Mouse (Mus musculus) intestine, embryonic 15.5 days (tissue): ENCODE data around the gene Casq2. TPM values are rescaled to one million over a fixed set of nuclear protein-coding genes. Genes with fewer than 3 reads are reported as not detected.
A peak's percentile ranks its signal among the peaks of the same experiment; 100 is the strongest.

Experiments used
- ATAC-seq: fragments of 200-750 bp; cut with Nextera tagmentation; 2 replicates; pipeline ENCODE4 v1.8.0; 2017; ENCODE audit warnings: moderate TSS enrichment, moderate library complexity
- H3K27ac ChIP-seq: fragments of 300-500 bp; sonication (generic); 2 replicates; pipeline ENCODE4 v1.5.1; 2015; ENCODE audit warnings: mild to moderate bottlenecking, inconsistent platforms
- H3K27me3 ChIP-seq: fragments of 300-500 bp; sonication (generic); replicated peaks from 2 replicates; pipeline ENCODE4 v1.6.1; 2015; ENCODE audit warnings: inconsistent platforms
- H3K36me3 ChIP-seq: fragments of 300-500 bp; sonication (generic); 2 replicates; pipeline ENCODE4 v1.6.1; 2015; ENCODE audit warnings: inconsistent platforms
- H3K4me1 ChIP-seq: fragments of 300-500 bp; sonication (generic); replicated peaks from 2 replicates; pipeline ENCODE4 v1.6.1; 2015; ENCODE audit warnings: inconsistent platforms
- H3K4me2 ChIP-seq: fragments of 300-500 bp; sonication (generic); replicated peaks from 2 replicates; pipeline ENCODE4 v1.6.1; 2015; ENCODE audit warnings: mild to moderate bottlenecking, inconsistent platforms
- H3K4me3 ChIP-seq: fragments of 300-500 bp; sonication (generic); replicated peaks from 2 replicates; pipeline ENCODE4 v1.5.1; 2015; ENCODE audit warnings: inconsistent platforms
- H3K9ac ChIP-seq: fragments of 300-500 bp; sonication (generic); 2 replicates; pipeline ENCODE4 v1.6.1; 2015; ENCODE audit warnings: inconsistent platforms
- H3K9me3 ChIP-seq: fragments of 300-500 bp; sonication (generic); 2 replicates; pipeline ENCODE4 v1.6.1; 2016; ENCODE audit warnings: inconsistent platforms
- WGBS: fragments of 180-500 bp; shearing (Covaris S2); methylation state at CpG from one replicate; pipeline ENCODE4 v1.1.7; 2015; 5-methylcytosine and 5-hydroxymethylcytosine counted together
- polyA plus RNA-seq: library from polyadenylated mRNA; unstranded; fragments of >200 nt; fragmentation: Nextera tagmentation; extraction: Ambion mirVana; gene quantifications from 2 replicates; pipeline ENCODE4 v1.2.1, GENCODE M21; 2015

The Casq2 gene
- polyA plus RNA-seq, 1 experiment from 2014 or later: 1.7 TPM

DNA sequence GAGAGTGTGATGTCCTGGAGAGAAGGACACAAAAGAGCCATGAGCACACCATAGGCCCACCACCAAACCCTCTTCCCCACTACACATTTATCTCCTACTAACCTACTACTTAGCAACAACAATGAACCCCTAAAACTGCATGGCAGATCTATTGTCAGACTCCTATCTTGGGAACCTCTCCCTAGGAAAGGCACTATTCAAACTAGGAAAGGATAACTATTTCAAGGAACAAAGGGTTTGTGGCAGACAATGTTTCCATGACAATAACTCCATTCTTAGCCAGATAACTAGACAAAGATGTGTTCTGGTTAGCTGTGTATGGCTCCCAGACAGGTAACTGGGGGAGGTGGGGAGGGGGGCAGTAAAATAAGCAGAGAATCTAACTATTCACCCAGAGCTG, 104.4 kb downstream of the Casq2 start:
- Histone ChIP-seq H3K9me3 (no peaks in the 10 kb centered on the region), H3K9ac (no peak overlapping the region), H3K4me2 (no peak overlapping the region), H3K36me3 (peaks cover 13% of the 10 kb centered on the region; the same call in 1 of the 2 replicates), H3K27ac (no peak overlapping the region), H3K4me1 (peaks cover 36% of the 10 kb centered on the region), H3K4me3 (no peak overlapping the region), H3K27me3 (no peaks in the 10 kb centered on the region)
- ATAC-seq: no peak

DNA sequence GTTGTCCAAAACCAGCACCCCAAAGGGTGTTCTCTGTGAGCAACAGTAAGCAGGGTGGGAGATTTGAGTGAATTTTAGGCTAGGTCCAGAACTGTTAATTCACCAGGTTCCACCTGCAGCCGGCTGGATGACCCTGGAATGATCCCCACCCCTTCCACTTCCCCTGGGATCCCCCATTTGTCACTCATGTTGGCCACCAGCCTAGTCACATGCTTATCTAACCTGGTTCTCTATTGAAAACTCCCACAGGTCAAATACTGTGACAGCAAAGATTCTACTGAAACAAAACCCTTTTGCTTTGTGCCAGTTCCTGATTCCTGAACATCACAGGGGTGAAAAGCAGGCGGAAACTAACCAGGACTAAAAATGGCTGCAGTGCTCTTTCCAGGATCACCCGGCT, 105.4 kb downstream of the Casq2 start:
- no peaks in the 10 kb centered on the region for H3K27me3 ChIP-seq
- H3K9ac ChIP-seq: no peak overlapping the region
- 73% methylated on average over 3 of the region's 3 CpGs for WGBS
- H3K4me2 ChIP-seq: no peak overlapping the region
- H3K9me3 ChIP-seq: no peaks in the 10 kb centered on the region
- H3K27ac ChIP-seq: no peak overlapping the region
- no peak for ATAC-seq
- H3K36me3 ChIP-seq: 0 out of 2 replicates have a peak, but pooled peaks cover 4% of the 10 kb centered on the region
- H3K4me3 ChIP-seq: no peak overlapping the region
- peaks cover 45% of the 10 kb centered on the region for H3K4me1 ChIP-seq

DNA sequence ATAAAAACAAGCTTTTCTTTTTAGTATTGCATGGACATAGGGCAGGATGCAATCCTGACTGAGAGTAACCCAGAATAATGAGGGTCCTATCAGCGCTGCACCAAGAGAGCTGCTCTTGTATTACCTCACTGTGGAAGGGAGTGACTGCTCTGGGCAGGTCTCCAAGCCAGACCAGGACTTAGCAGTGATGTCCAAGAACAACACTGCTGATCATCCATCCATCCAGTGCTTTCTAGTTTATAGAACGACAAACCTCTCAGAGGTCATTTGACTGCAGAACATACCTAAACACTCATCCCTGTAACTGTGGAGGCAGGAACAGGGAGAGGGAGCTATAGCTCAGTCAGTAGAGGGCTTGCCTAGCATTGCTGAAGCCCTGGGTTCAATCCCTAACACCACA, 106.4 kb downstream of the Casq2 start:
- Histone ChIP-seq H3K4me3 (no peak overlapping the region), H3K9me3 (no peaks in the 10 kb centered on the region), H3K4me2 (no peak overlapping the region), H3K9ac (no peak overlapping the region), H3K27ac (no peak overlapping the region), H3K36me3 (0 out of 2 replicates have a peak, but pooled peaks cover 3% of the 10 kb centered on the region), H3K27me3 (no peaks in the 10 kb centered on the region), H3K4me1 (peaks cover 55% of the 10 kb centered on the region)
- ATAC-seq: no peak
- 64% methylated on average over 2 of the region's 2 CpGs for WGBS

DNA sequence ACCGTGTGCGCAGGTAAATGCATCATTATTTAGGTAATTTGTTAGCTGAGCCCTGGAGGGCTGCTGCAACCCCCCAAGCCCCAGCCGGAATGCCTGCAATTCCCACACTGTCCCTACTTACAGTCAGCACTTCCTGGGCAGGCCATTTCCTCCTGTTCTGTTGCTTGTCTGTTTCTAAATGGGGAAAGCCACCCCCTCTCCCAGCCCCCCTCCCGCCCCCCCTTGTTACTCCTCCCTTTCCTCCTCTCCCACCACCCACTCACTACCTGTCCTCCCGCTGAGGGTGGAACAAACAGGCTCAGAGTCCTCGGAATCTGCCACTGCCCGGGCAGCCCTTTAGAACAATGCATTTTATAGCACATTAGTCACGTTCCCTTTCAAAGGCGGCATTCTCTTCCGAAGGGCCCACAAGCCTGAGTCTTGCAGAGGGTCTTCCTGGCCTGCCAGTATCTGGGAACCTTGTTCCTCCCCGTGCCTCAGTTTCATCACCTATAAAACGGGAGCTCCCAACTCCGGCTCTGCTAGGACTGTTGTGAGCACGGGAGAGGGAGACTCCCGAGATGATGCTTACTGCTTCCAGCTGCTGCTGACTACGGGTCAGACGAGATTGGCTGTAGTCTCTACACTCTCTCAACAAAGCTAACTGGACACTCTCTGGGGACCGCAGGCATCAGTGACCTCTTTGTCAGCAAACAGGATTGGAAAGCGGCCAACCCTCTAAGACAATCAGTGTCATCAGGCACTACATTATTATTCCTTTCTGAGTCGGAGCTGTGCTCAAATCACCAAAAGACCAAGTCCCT, 107.5 kb downstream of the Casq2 start:
- 0 out of 2 replicates have a peak overlapping the region, but pooled peaks have one; percentile 5 for H3K9ac ChIP-seq

DNA sequence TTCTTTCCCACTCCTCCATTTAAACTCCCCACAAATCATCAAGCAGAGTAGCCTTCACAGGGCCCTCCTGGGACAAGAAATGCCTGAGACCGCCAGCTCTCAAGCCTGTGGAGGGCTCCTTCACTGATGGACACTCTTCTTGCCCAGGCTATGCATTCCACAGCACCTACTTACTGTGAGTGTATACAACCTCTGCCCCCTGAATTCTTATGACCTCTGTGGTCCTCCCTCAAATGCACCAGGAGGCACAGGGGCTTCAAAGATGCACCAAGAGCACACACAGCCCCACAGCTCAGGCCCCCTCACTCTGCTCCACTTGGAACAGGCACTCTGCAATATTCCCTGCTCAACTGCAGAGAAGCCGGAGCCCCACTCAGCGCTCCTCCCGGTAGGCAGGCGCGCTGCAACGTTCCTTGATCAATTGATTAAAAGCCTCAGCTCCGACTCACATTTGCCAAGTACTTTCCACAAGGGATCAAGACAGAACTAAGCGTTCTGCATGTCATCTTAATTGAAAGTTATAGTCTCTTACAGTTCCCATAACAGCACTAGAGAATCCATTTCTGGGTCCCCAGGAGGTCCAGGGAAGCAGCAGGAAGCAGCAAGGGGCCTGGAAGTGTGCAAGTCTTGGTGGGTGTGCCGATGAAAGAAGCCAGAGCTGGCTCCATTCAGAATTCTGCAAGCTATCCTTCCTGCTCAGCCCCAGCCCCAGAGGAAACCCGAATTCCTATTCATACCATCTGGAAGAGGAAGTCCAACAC, 108.3 kb downstream of the Casq2 start:
- no peak overlapping the region for H3K4me3 ChIP-seq
- H3K4me2 ChIP-seq: peak overlapping the region; percentile 38
- peak overlapping the region; percentile 66 for H3K27ac ChIP-seq
- ATAC-seq: no peak
- peaks cover 73% of the 10 kb centered on the region for H3K4me1 ChIP-seq
- no peaks in the 10 kb centered on the region for H3K27me3 ChIP-seq
- WGBS: 26% methylated on average over 11 of the region's 11 CpGs
- H3K9ac ChIP-seq: no peak overlapping the region
- no peaks in the 10 kb centered on the region for H3K36me3 ChIP-seq
- no peaks in the 10 kb centered on the region for H3K9me3 ChIP-seq

More for the DNA sequence above, 107.5 kb downstream of the Casq2 start:
- peak overlapping the region; percentile 66 for H3K27ac ChIP-seq
- no peaks in the 10 kb centered on the region for H3K27me3 ChIP-seq
- H3K4me3 ChIP-seq: 0 out of 2 replicates have a peak overlapping the region, but pooled peaks have one; percentile 1
- H3K4me1 ChIP-seq: peaks cover 65% of the 10 kb centered on the region
- 12% methylated on average over 20 of the region's 20 CpGs for WGBS
- peak; percentile 60 for ATAC-seq
- no peaks in the 10 kb centered on the region for H3K9me3 ChIP-seq
- H3K4me2 ChIP-seq: peak overlapping the region; percentile 38
- no peaks in the 10 kb centered on the region for H3K36me3 ChIP-seq

DNA sequence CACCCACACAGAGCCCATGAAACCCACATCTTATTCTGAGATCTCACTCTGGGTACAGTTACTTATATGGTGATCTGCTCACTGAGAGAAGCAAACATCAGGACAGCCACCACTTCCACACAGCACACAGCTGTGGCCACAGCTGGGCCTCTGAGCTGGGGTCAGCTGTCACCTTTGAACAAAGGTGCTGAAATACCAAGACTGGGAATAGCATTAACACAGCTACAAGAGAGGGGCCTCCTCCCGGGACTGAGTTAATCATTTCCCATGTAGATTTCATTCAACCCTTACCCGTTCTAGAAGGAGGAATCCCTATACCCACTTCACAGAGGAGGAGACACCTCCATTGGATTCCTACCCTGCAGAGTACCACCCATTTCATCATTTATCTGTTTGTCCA, 109.5 kb downstream of the Casq2 start:
- Histone ChIP-seq H3K9me3 (no peaks in the 10 kb centered on the region), H3K4me3 (no peak overlapping the region), H3K4me2 (no peak overlapping the region), H3K27ac (no peak overlapping the region), H3K27me3 (no peaks in the 10 kb centered on the region), H3K9ac (no peak overlapping the region), H3K4me1 (peaks cover 84% of the 10 kb centered on the region), H3K36me3 (no peaks in the 10 kb centered on the region)
- ATAC-seq: peak; percentile 57
- WGBS: 31% methylated on average over 2 of the region's 2 CpGs

Other genes with a start within 250 kb of the Casq2 start
- 5.8 and 6.4 TPM in 2 replicates for gene Mab21l3, start 237.5 kb upstream of the Casq2 start, polyA plus RNA-seq
- gene Slc22a15, start 162.0 kb upstream of the Casq2 start, polyA plus RNA-seq: 6.5 and 6.6 TPM in 2 replicates
- gene Nhlh2, start 76.3 kb upstream of the Casq2 start, polyA plus RNA-seq: 0.06 TPM in 1 of 2 replicates, not detected in the other
- gene Vangl1, start 118.3 kb downstream of the Casq2 start, polyA plus RNA-seq: 15.1 and 17.4 TPM in 2 replicates